Mouse (Mus musculus) midbrain, embryonic 10.5 days (tissue): ENCODE measurements at regions not wholly inside any gene's neighbourhood (a gene's known extent, or its start where the extent isn't known, plus 50 kb on each side); places are given as distances from the start of the nearest gene placed in this dataset.
A peak's percentile ranks its signal among the peaks of the same experiment; 100 is the strongest.
"Not testable (repeated sequence)": the region's sequence is repeated elsewhere in the genome, so short reads cannot be mapped to it uniquely, and the experiment has no call there.

Source experiments
- DNase-seq: peaks from one replicate; pipeline ENCODE4 v3.0.0-alpha.2; 2017; ENCODE audit warnings: low spot score
- H3K27ac ChIP-seq: fragments of 300-500 bp; sonication (generic); replicated peaks from 2 replicates; pipeline ENCODE4 v1.5.1; 2016; ENCODE audit warnings: mild to moderate bottlenecking
- H3K27me3 ChIP-seq: fragments of 300-500 bp; sonication (generic); 2 replicates; pipeline ENCODE4 v1.6.1; 2016; ENCODE audit warnings: low read depth, mild to moderate bottlenecking; ENCODE audit not compliant: poor library complexity, severe bottlenecking
- H3K36me3 ChIP-seq: fragments of 300-500 bp; sonication (generic); 2 replicates; pipeline ENCODE4 v1.6.1; 2016; ENCODE audit warnings: mild to moderate bottlenecking, moderate library complexity
- H3K4me1 ChIP-seq: fragments of 300-500 bp; sonication (generic); 2 replicates; pipeline ENCODE4 v1.6.1; 2016
- H3K4me3 ChIP-seq: fragments of 300-500 bp; sonication (generic); 2 replicates; pipeline ENCODE4 v1.5.1; 2016; ENCODE audit warnings: mild to moderate bottlenecking, moderate library complexity
- H3K9me3 ChIP-seq: fragments of 300-500 bp; sonication (generic); replicated peaks from 2 replicates; pipeline ENCODE4 v1.6.1; 2016; ENCODE audit warnings: mild to moderate bottlenecking
- WGBS: fragments of 180-500 bp; shearing (Covaris S2); methylation state at CpG from one replicate; pipeline ENCODE4 v1.1.7; 2016; 5-methylcytosine and 5-hydroxymethylcytosine counted together

GRCm38 (mm10) chr14:87215099-87215498 lies 74.1 kb upstream of the Diaph3 start:
- Histone ChIP-seq H3K9me3 (no peaks in the 10 kb centered on the region), H3K27me3 (no peaks in the 10 kb centered on the region), H3K4me3 (no peak overlapping the region), H3K27ac (no peak overlapping the region), H3K36me3 (no peaks in the 10 kb centered on the region), H3K4me1 (no peaks in the 10 kb centered on the region)
- DNase-seq: peak; percentile 69
- WGBS: 35% methylated on average over 2 of the region's 2 CpGs

- Histone ChIP-seq H3K9me3 (no peaks in the 10 kb centered on the region), H3K27me3 (no peaks in the 10 kb centered on the region), H3K4me1 (no peaks in the 10 kb centered on the region), H3K27ac (no peak overlapping the region), H3K36me3 (no peaks in the 10 kb centered on the region), H3K4me3 (no peak overlapping the region)
- WGBS: 77% methylated on average over 7 of the region's 7 CpGs
- no peak for DNase-seq
These were observed 76.0 kb upstream of the Diaph3 start for GRCm38 (mm10) chr14:87217042-87217441.

GRCm38 (mm10) chr14:87219975-87220374 lies 78.9 kb upstream of the Diaph3 start:
- Histone ChIP-seq H3K9me3 (no peaks in the 10 kb centered on the region), H3K36me3 (no peaks in the 10 kb centered on the region), H3K4me1 (no peaks in the 10 kb centered on the region), H3K27me3 (no peaks in the 10 kb centered on the region), H3K4me3 (no peak overlapping the region), H3K27ac (no peak overlapping the region)
- no peak for DNase-seq
- 91% methylated on average over 3 of the region's 3 CpGs for WGBS

GRCm38 (mm10) chr14:87224870-87225269 lies 83.8 kb upstream of the Diaph3 start:
- Histone ChIP-seq H3K4me1 (no peaks in the 10 kb centered on the region), H3K9me3 (no peaks in the 10 kb centered on the region; the same call in 1 of the 2 replicates), H3K27me3 (no peaks in the 10 kb centered on the region), H3K27ac (no peak overlapping the region), H3K4me3 (no peak overlapping the region), H3K36me3 (no peaks in the 10 kb centered on the region)
- DNase-seq: no peak
- 86% methylated on average over 5 of the region's 5 CpGs for WGBS

- WGBS: 74% methylated on average over 2 of the region's 2 CpGs
- no peak for DNase-seq
- H3K4me1 ChIP-seq: no peaks in the 10 kb centered on the region
- H3K4me3 ChIP-seq: no peak overlapping the region
- no peak overlapping the region for H3K27ac ChIP-seq
- no peaks in the 10 kb centered on the region for H3K27me3 ChIP-seq
- H3K9me3 ChIP-seq: no peaks in the 10 kb centered on the region
- no peaks in the 10 kb centered on the region for H3K36me3 ChIP-seq
These were observed 108.2 kb upstream of the Diaph3 start for GRCm38 (mm10) chr14:87249258-87249657.

GRCm38 (mm10) chr14:87255484-87256208 lies 114.6 kb upstream of the Diaph3 start:
- Histone ChIP-seq H3K36me3 (no peaks in the 10 kb centered on the region), H3K27ac (no peak overlapping the region), H3K4me1 (no peaks in the 10 kb centered on the region), H3K4me3 (no peak overlapping the region), H3K9me3 (no peaks in the 10 kb centered on the region), H3K27me3 (no peaks in the 10 kb centered on the region)
- WGBS: 78% methylated on average over 5 of the region's 5 CpGs
- no peak for DNase-seq

GRCm38 (mm10) chr14:87261726-87262125 lies 120.7 kb upstream of the Diaph3 start:
- Histone ChIP-seq H3K4me3 (no peak overlapping the region), H3K27ac (no peak overlapping the region), H3K9me3 (no peaks in the 10 kb centered on the region), H3K4me1 (no peaks in the 10 kb centered on the region), H3K36me3 (no peaks in the 10 kb centered on the region), H3K27me3 (no peaks in the 10 kb centered on the region)
- 90% methylated on average over 5 of the region's 5 CpGs for WGBS
- no peak for DNase-seq

GRCm38 (mm10) chr14:87264826-87265225 lies 123.8 kb upstream of the Diaph3 start:
- 84% methylated on average over 4 of the region's 4 CpGs for WGBS
- Histone ChIP-seq H3K27ac (no peak overlapping the region), H3K27me3 (no peaks in the 10 kb centered on the region), H3K4me1 (no peaks in the 10 kb centered on the region), H3K4me3 (no peak overlapping the region), H3K36me3 (no peaks in the 10 kb centered on the region), H3K9me3 (no peaks in the 10 kb centered on the region)
- DNase-seq: no peak

GRCm38 (mm10) chr14:87266309-87266708 lies 125.3 kb upstream of the Diaph3 start:
- H3K4me1 ChIP-seq: no peaks in the 10 kb centered on the region
- no peak for DNase-seq
- H3K27ac ChIP-seq: no peak overlapping the region
- no peak overlapping the region for H3K4me3 ChIP-seq
- WGBS: 80% methylated on average over 6 of the region's 6 CpGs
- no peaks in the 10 kb centered on the region for H3K9me3 ChIP-seq
- H3K27me3 ChIP-seq: no peaks in the 10 kb centered on the region
- H3K36me3 ChIP-seq: no peaks in the 10 kb centered on the region

- H3K27me3 ChIP-seq, H3K4me1 ChIP-seq, H3K9me3 ChIP-seq, DNase-seq, H3K4me3 ChIP-seq, H3K36me3 ChIP-seq, H3K27ac ChIP-seq: not testable (repeated sequence)
- WGBS: 96% methylated on average over 8 of the region's 8 CpGs
These were observed 127.2 kb upstream of the Tdrd3 start for GRCm38 (mm10) chr14:87289266-87289665.

- no peak for DNase-seq
- no peaks in the 10 kb centered on the region for H3K4me1 ChIP-seq
- H3K9me3 ChIP-seq: no peaks in the 10 kb centered on the region
- WGBS: 93% methylated on average over 4 of the region's 4 CpGs
- H3K4me3 ChIP-seq: no peak overlapping the region
- H3K27me3 ChIP-seq: no peaks in the 10 kb centered on the region
- no peak overlapping the region for H3K27ac ChIP-seq
- H3K36me3 ChIP-seq: no peaks in the 10 kb centered on the region
These were observed 126.7 kb upstream of the Tdrd3 start for GRCm38 (mm10) chr14:87289708-87290243.

GRCm38 (mm10) chr14:87295206-87295605 lies 121.2 kb upstream of the Tdrd3 start:
- 82% methylated on average over 3 of the region's 3 CpGs for WGBS
- no peaks in the 10 kb centered on the region for H3K36me3 ChIP-seq
- H3K4me1 ChIP-seq: peaks cover 5% of the 10 kb centered on the region
- H3K9me3 ChIP-seq: no peaks in the 10 kb centered on the region
- no peak overlapping the region for H3K4me3 ChIP-seq
- H3K27ac ChIP-seq: no peak overlapping the region
- no peaks in the 10 kb centered on the region for H3K27me3 ChIP-seq
- no peak for DNase-seq

- Histone ChIP-seq H3K36me3 (no peaks in the 10 kb centered on the region), H3K9me3 (no peaks in the 10 kb centered on the region), H3K27me3 (no peaks in the 10 kb centered on the region), H3K4me1 (peaks cover 5% of the 10 kb centered on the region), H3K4me3 (no peak overlapping the region), H3K27ac (no peak overlapping the region; the same call in 1 of the 2 replicates)
- DNase-seq: peak; percentile 16
- 35% methylated on average over 5 of the region's 5 CpGs for WGBS
These were observed 119.3 kb upstream of the Tdrd3 start for GRCm38 (mm10) chr14:87297160-87297559.
